Mouse (Mus musculus) stomach, embryonic 16.5 days (tissue): Measurements from ENCODE around the gene Disc1. TPM values are rescaled to one million over a fixed set of nuclear protein-coding genes. Genes with fewer than 3 reads are reported as not detected.

ENCODE experiments used
- ATAC-seq: fragments of 200-750 bp; cut with Nextera tagmentation; 2 replicates; pipeline ENCODE4 v1.8.0; 2017; ENCODE audit warnings: moderate number of reproducible peaks, moderate TSS enrichment; ENCODE audit not compliant: insufficient read depth, low FRiP score
- H3K27ac ChIP-seq: fragments of 300-500 bp; sonication (generic); 2 replicates; pipeline ENCODE4 v1.5.1; 2014; ENCODE audit warnings: low read length
- H3K27me3 ChIP-seq: fragments of 300-500 bp; sonication (generic); 2 replicates; pipeline ENCODE4 v1.6.1; 2014; ENCODE audit warnings: low read length, control low read depth, mixed read lengths; ENCODE audit not compliant: control insufficient read depth, insufficient read depth
- H3K36me3 ChIP-seq: fragments of 300-500 bp; sonication (generic); 2 replicates; pipeline ENCODE4 v1.6.1; 2014; ENCODE audit warnings: low read length; ENCODE audit not compliant: control insufficient read depth, insufficient read depth
- H3K4me1 ChIP-seq: fragments of 300-500 bp; sonication (generic); 2 replicates; pipeline ENCODE4 v1.6.1; 2014; ENCODE audit warnings: low read length, control low read depth, mixed read lengths; ENCODE audit not compliant: control insufficient read depth, insufficient read depth
- H3K4me2 ChIP-seq: fragments of 300-500 bp; sonication (generic); 2 replicates; pipeline ENCODE4 v1.6.1; 2014; ENCODE audit warnings: low read depth, low read length, mixed read lengths
- H3K4me3 ChIP-seq: fragments of 300-500 bp; sonication (generic); replicated peaks from 2 replicates; pipeline ENCODE4 v1.5.1; 2014; ENCODE audit warnings: mild to moderate bottlenecking, low read length
- H3K9ac ChIP-seq: fragments of 300-500 bp; sonication (generic); 2 replicates; pipeline ENCODE4 v1.6.1; 2014; ENCODE audit warnings: low read length
- H3K9me3 ChIP-seq: fragments of 300-500 bp; sonication (generic); replicated peaks from 2 replicates; pipeline ENCODE4 v1.6.1; 2016; ENCODE audit warnings: low read length, control low read depth; ENCODE audit not compliant: control insufficient read depth
- WGBS: fragments of 180-500 bp; shearing (Covaris S2); extraction: QIAGEN DNeasy Blood & Tissue Kit; methylation state at CpG from one replicate; pipeline ENCODE4 v1.1.7; 2014; 5-methylcytosine and 5-hydroxymethylcytosine counted together
- polyA plus RNA-seq: library from polyadenylated mRNA; unstranded; fragments of >200 nt; fragmentation: Nextera tagmentation; extraction: Ambion mirVana; gene quantifications from 2 replicates; pipeline ENCODE4 v1.2.1, GENCODE M21; 2015

The Disc1 gene
- polyA plus RNA-seq, 1 experiment from 2014 or later: 1.5 TPM

GRCm38 (mm10) chr8:125038731-125039130, 15.3 kb upstream of the Disc1 start:
- H3K4me1 ChIP-seq: peaks cover 3% of the 10 kb centered on the region; the same call in 1 of the 2 replicates

DNA sequence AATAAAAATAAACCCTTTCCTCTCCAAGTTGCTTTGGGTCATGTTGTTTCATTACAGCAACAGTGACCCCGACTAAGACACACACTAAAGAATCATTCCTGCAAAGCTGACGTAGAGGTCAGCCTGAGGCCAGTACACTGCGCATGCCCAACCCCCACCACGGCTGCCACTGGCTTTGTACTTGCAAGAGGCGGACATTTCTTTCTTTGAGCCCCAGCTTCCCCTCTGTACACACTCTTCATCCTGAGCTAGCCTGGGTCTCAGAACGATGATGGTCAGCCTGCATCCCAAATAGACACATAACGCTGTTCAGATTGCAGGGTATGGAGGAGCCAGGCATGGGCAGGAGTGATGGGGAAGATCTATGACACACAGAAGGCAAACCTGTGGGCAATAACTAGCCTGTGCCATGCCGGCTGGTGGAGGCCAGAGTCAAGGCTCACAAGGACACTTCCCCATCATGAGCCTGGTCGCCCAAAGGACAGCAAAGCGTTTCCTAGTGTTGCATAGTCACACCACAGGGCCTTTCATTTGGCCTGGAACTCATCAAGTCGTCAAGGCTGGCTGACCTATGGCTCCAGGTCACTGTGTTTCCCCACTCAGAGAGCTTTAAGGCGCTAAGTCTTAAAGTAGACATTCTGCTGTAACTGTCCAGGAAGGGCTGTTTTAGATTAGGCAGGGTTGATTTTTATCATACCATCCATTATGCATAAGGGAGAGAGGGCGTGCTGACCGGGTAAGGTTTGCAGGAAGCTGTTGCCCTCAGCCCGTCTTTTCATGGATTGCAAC, 13.2 kb upstream of the Disc1 start:
- H3K9ac ChIP-seq: no peak overlapping the region
- H3K4me2 ChIP-seq: no peak overlapping the region
- H3K4me3 ChIP-seq: no peak overlapping the region
- H3K9me3 ChIP-seq: peaks cover 3% of the 10 kb centered on the region; the same call in 1 of the 2 replicates
- peaks cover 19% of the 10 kb centered on the region; the same call in 1 of the 2 replicates for H3K36me3 ChIP-seq
- H3K27ac ChIP-seq: no peak overlapping the region
- H3K4me1 ChIP-seq: peaks cover 3% of the 10 kb centered on the region; the same call in 1 of the 2 replicates
- ATAC-seq: no peak
- WGBS: 64% methylated on average over 15 of the region's 15 CpGs
- H3K27me3 ChIP-seq: no peaks in the 10 kb centered on the region

More at GRCm38 (mm10) chr8:125038731-125039130, 15.3 kb upstream of the Disc1 start:
- H3K4me2 ChIP-seq: no peak overlapping the region
- no peak overlapping the region for H3K27ac ChIP-seq
- H3K36me3 ChIP-seq: peaks cover 19% of the 10 kb centered on the region; the same call in 1 of the 2 replicates
- 76% methylated on average over 15 of the region's 15 CpGs for WGBS
- no peak overlapping the region for H3K9ac ChIP-seq
- H3K4me3 ChIP-seq: no peak overlapping the region
- no peaks in the 10 kb centered on the region for H3K27me3 ChIP-seq
- ATAC-seq: no peak
- H3K9me3 ChIP-seq: peaks cover 3% of the 10 kb centered on the region; the same call in 1 of the 2 replicates

- H3K36me3 ChIP-seq: peaks cover 19% of the 10 kb centered on the region; the same call in 1 of the 2 replicates
- H3K4me1 ChIP-seq: peaks cover 3% of the 10 kb centered on the region; the same call in 1 of the 2 replicates
- ATAC-seq: no peak
- H3K4me3 ChIP-seq: no peak overlapping the region
- 51% methylated on average over 2 of the region's 2 CpGs for WGBS
- no peak overlapping the region for H3K9ac ChIP-seq
- no peak overlapping the region for H3K27ac ChIP-seq
- peaks cover 3% of the 10 kb centered on the region; the same call in 1 of the 2 replicates for H3K9me3 ChIP-seq
- H3K27me3 ChIP-seq: no peaks in the 10 kb centered on the region
- no peak overlapping the region for H3K4me2 ChIP-seq
Measured at GRCm38 (mm10) chr8:125041496-125041895, 12.5 kb upstream of the Disc1 start.

GRCm38 (mm10) chr8:125043394-125043793, 10.6 kb upstream of the Disc1 start:
- no peaks in the 10 kb centered on the region for H3K27me3 ChIP-seq
- H3K9me3 ChIP-seq: peaks cover 3% of the 10 kb centered on the region; the same call in 1 of the 2 replicates
- H3K4me3 ChIP-seq: no peak overlapping the region
- peaks cover 16% of the 10 kb centered on the region; the same call in 1 of the 2 replicates for H3K36me3 ChIP-seq
- H3K9ac ChIP-seq: no peak overlapping the region
- no peak overlapping the region for H3K27ac ChIP-seq
- no peak overlapping the region for H3K4me2 ChIP-seq
- H3K4me1 ChIP-seq: peaks cover 3% of the 10 kb centered on the region; the same call in 1 of the 2 replicates
- WGBS: 68% methylated on average over 7 of the region's 7 CpGs
- no peak for ATAC-seq

GRCm38 (mm10) chr8:125043935-125044334, 10.1 kb upstream of the Disc1 start:
- no peaks in the 10 kb centered on the region for H3K27me3 ChIP-seq
- ATAC-seq: no peak

GRCm38 (mm10) chr8:125045760-125046159, 8.2 kb upstream of the Disc1 start:
- H3K4me1 ChIP-seq: peaks cover 3% of the 10 kb centered on the region; the same call in 1 of the 2 replicates
- ATAC-seq: no peak
- no peaks in the 10 kb centered on the region for H3K9me3 ChIP-seq
- no peak overlapping the region for H3K4me3 ChIP-seq
- H3K27ac ChIP-seq: no peak overlapping the region
- no peak overlapping the region for H3K4me2 ChIP-seq
- H3K9ac ChIP-seq: no peak overlapping the region
- no peaks in the 10 kb centered on the region for H3K36me3 ChIP-seq
- 82% methylated on average over 1 of the region's 1 CpGs for WGBS
- H3K27me3 ChIP-seq: no peaks in the 10 kb centered on the region

More at GRCm38 (mm10) chr8:125043935-125044334, 10.1 kb upstream of the Disc1 start:
- H3K36me3 ChIP-seq: peaks cover 12% of the 10 kb centered on the region; the same call in 1 of the 2 replicates
- H3K9ac ChIP-seq: no peak overlapping the region
- peaks cover 3% of the 10 kb centered on the region; the same call in 1 of the 2 replicates for H3K9me3 ChIP-seq
- H3K4me3 ChIP-seq: no peak overlapping the region
- WGBS: 25% methylated on average over 9 of the region's 9 CpGs
- no peak overlapping the region for H3K27ac ChIP-seq
- H3K4me1 ChIP-seq: peaks cover 3% of the 10 kb centered on the region; the same call in 1 of the 2 replicates
- no peak overlapping the region for H3K4me2 ChIP-seq

DNA sequence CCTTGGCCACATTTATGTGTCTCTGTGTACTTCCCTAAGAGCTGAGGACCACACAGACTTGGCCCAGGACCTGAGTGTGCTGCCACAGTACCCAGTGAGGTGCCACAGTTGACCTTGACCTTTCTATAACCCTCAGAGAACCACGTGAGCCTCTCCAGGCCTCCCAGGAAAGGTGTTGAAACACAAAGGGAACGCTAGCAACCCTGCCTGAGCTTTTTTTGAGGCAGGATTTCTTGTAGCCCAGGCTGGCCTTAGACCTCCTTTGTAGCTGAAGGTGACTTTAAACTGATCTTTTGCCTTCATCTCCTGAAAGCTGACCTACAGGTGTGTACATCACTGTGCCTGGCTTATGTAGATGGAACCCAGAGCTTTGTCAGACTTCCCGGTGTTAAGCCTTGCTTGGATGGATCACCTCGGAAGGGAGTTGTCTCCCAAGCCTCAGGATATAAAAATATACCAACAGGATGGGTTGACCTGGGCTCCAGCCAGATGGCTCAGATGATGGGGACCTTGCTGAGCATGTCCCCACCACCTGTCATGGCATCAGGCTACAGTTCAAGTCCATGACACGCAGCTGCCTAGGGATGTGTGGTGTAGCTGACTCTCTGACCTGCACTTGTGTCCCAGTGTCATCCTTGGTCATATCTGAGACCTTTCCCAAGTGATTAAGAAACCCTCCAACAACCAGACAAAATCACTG, 4.8 kb upstream of the Disc1 start:
- peaks cover 3% of the 10 kb centered on the region; the same call in 1 of the 2 replicates for H3K4me1 ChIP-seq
- H3K9ac ChIP-seq: no peak overlapping the region
- ATAC-seq: no peak
- 59% methylated on average over 5 of the region's 5 CpGs for WGBS
- no peaks in the 10 kb centered on the region for H3K36me3 ChIP-seq
- no peak overlapping the region for H3K27ac ChIP-seq
- no peaks in the 10 kb centered on the region for H3K9me3 ChIP-seq
- no peak overlapping the region for H3K4me3 ChIP-seq
- H3K4me2 ChIP-seq: no peak overlapping the region
- 0 out of 2 replicates have a peak, but pooled peaks cover 9% of the 10 kb centered on the region for H3K27me3 ChIP-seq

DNA sequence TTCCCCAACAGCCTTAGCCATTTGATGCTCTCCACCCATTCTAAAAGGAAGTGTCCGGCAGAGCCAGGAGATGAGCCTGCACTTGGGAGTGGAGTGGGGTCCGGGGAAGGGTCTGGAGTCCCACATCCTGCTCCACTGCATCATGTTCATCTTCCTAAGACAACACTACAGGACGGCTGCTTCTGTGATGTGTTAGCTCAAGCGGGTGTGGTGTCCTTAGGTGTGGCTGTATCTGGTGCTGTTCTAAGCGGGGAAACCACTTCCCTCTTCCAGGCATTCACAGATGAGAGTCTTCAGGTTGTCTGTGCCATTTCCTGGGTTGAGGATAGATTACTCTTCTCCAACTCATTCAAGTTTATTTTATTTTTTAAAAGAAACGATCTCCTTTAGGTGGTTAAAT, 4.2 kb upstream of the Disc1 start:
- Histone ChIP-seq H3K9me3 (no peaks in the 10 kb centered on the region), H3K4me1 (peaks cover 3% of the 10 kb centered on the region; the same call in 1 of the 2 replicates), H3K27ac (no peak overlapping the region), H3K9ac (no peak overlapping the region), H3K36me3 (no peaks in the 10 kb centered on the region), H3K4me3 (no peak overlapping the region), H3K27me3 (0 out of 2 replicates have a peak, but pooled peaks cover 11% of the 10 kb centered on the region), H3K4me2 (no peak overlapping the region)
- no peak for ATAC-seq
- 60% methylated on average over 6 of the region's 6 CpGs for WGBS
